Mouse (Mus musculus): ENCODE data around the gene Slc5a5. TPM values are rescaled to one million over a fixed set of nuclear protein-coding genes. Genes with fewer than 3 reads are reported as not detected.

Gene Slc5a5
- polyA plus RNA-seq, 1 experiment from 2014 or later: 8.2 TPM

- peak overlapping the region; percentile 76 for H3K4me2 ChIP-seq (ENCODE audit: low read depth, low read length)
- peaks cover 10% of the 10 kb centered on the region for H3K4me1 ChIP-seq (ENCODE audit: control insufficient read depth, insufficient read depth, low read length)
- H3K27me3 ChIP-seq (ENCODE audit: control insufficient read depth, insufficient read depth, low read length): no peaks in the 10 kb centered on the region
- H3K27ac ChIP-seq (ENCODE audit: low read length): peak overlapping the region; percentile 86; the same call in 1 of the 2 replicates
- H3K9ac ChIP-seq (ENCODE audit: low read length): peak overlapping the region; percentile 91
- peak overlapping the region; percentile 82 for H3K4me3 ChIP-seq (replicated peaks; ENCODE audit: low read length)
- H3K36me3 ChIP-seq (ENCODE audit: control insufficient read depth, insufficient read depth, low read length): no peaks in the 10 kb centered on the region
- ATAC-seq (ENCODE audit: insufficient read depth, low FRiP score): 0 out of 2 replicates have a peak, but pooled peaks have one; percentile 9
- H3K9me3 ChIP-seq (replicated peaks; ENCODE audit: control insufficient read depth, low read length): no peaks in the 10 kb centered on the region
- WGBS: 12% methylated on average over 8 of the region's 8 CpGs
Measured at GRCm38 (mm10) chr8:70905463-70905830, 12.9 kb upstream of the Slc5a5 start.

- no peak overlapping the region for H3K9ac ChIP-seq (ENCODE audit: low read length)
- H3K27ac ChIP-seq (ENCODE audit: low read length): peak overlapping the region; percentile 40; the same call in 1 of the 2 replicates
- 53% methylated on average over 4 of the region's 4 CpGs for WGBS
- no peaks in the 10 kb centered on the region for H3K9me3 ChIP-seq (replicated peaks; ENCODE audit: control insufficient read depth, low read length)
- H3K4me3 ChIP-seq (replicated peaks; ENCODE audit: low read length): no peak overlapping the region
- H3K4me2 ChIP-seq (ENCODE audit: low read depth, low read length): no peak overlapping the region
- ATAC-seq (ENCODE audit: insufficient read depth, low FRiP score): no peak
- H3K4me1 ChIP-seq (ENCODE audit: control insufficient read depth, insufficient read depth, low read length): peaks cover 10% of the 10 kb centered on the region
- H3K36me3 ChIP-seq (ENCODE audit: control insufficient read depth, insufficient read depth, low read length): no peaks in the 10 kb centered on the region
- no peaks in the 10 kb centered on the region for H3K27me3 ChIP-seq (ENCODE audit: control insufficient read depth, insufficient read depth, low read length)
Measured at GRCm38 (mm10) chr8:70904532-70904931, 12.0 kb upstream of the Slc5a5 start.

GRCm38 (mm10) chr8:70903582-70903981 is 11.0 kb upstream of the Slc5a5 start:
- Histone ChIP-seq H3K27me3 (ENCODE audit: control insufficient read depth, insufficient read depth, low read length) (no peaks in the 10 kb centered on the region), H3K4me2 (ENCODE audit: low read depth, low read length) (no peak overlapping the region), H3K9ac (ENCODE audit: low read length) (no peak overlapping the region), H3K4me1 (ENCODE audit: control insufficient read depth, insufficient read depth, low read length) (peaks cover 10% of the 10 kb centered on the region), H3K36me3 (ENCODE audit: control insufficient read depth, insufficient read depth, low read length) (no peaks in the 10 kb centered on the region), H3K4me3 (replicated peaks; ENCODE audit: low read length) (no peak overlapping the region), H3K9me3 (replicated peaks; ENCODE audit: control insufficient read depth, low read length) (no peaks in the 10 kb centered on the region), H3K27ac (ENCODE audit: low read length) (no peak overlapping the region)
- no peak for ATAC-seq (ENCODE audit: insufficient read depth, low FRiP score)

GRCm38 (mm10) chr8:70903112-70903511 is 10.6 kb upstream of the Slc5a5 start:
- Histone ChIP-seq H3K4me2 (ENCODE audit: low read depth, low read length) (no peak overlapping the region), H3K36me3 (ENCODE audit: control insufficient read depth, insufficient read depth, low read length) (no peaks in the 10 kb centered on the region), H3K9me3 (replicated peaks; ENCODE audit: control insufficient read depth, low read length) (no peaks in the 10 kb centered on the region), H3K27me3 (ENCODE audit: control insufficient read depth, insufficient read depth, low read length) (no peaks in the 10 kb centered on the region), H3K4me1 (ENCODE audit: control insufficient read depth, insufficient read depth, low read length) (peaks cover 14% of the 10 kb centered on the region), H3K9ac (ENCODE audit: low read length) (no peak overlapping the region), H3K27ac (ENCODE audit: low read length) (no peak overlapping the region), H3K4me3 (replicated peaks; ENCODE audit: low read length) (no peak overlapping the region)
- no peak for ATAC-seq (ENCODE audit: insufficient read depth, low FRiP score)
- WGBS: 38% methylated on average over 4 of the region's 4 CpGs

- H3K9me3 ChIP-seq (replicated peaks; ENCODE audit: control insufficient read depth, low read length): no peaks in the 10 kb centered on the region
- peaks cover 11% of the 10 kb centered on the region for H3K4me1 ChIP-seq (ENCODE audit: control insufficient read depth, insufficient read depth, low read length)
- H3K36me3 ChIP-seq (ENCODE audit: control insufficient read depth, insufficient read depth, low read length): no peaks in the 10 kb centered on the region
- WGBS: 42% methylated on average over 5 of the region's 5 CpGs
- H3K4me3 ChIP-seq (replicated peaks; ENCODE audit: low read length): no peak overlapping the region
- H3K4me2 ChIP-seq (ENCODE audit: low read depth, low read length): no peak overlapping the region
- no peak for ATAC-seq (ENCODE audit: insufficient read depth, low FRiP score)
- H3K9ac ChIP-seq (ENCODE audit: low read length): no peak overlapping the region; the same call in 1 of the 2 replicates
- no peak overlapping the region for H3K27ac ChIP-seq (ENCODE audit: low read length)
- no peaks in the 10 kb centered on the region for H3K27me3 ChIP-seq (ENCODE audit: control insufficient read depth, insufficient read depth, low read length)
Measured at GRCm38 (mm10) chr8:70902211-70902610, 9.7 kb upstream of the Slc5a5 start.

- Histone ChIP-seq H3K9me3 (replicated peaks; ENCODE audit: control insufficient read depth, low read length) (no peaks in the 10 kb centered on the region), H3K27me3 (ENCODE audit: control insufficient read depth, insufficient read depth, low read length) (no peaks in the 10 kb centered on the region), H3K4me3 (replicated peaks; ENCODE audit: low read length) (no peak overlapping the region), H3K4me1 (ENCODE audit: control insufficient read depth, insufficient read depth, low read length) (peaks cover 10% of the 10 kb centered on the region), H3K4me2 (ENCODE audit: low read depth, low read length) (no peak overlapping the region), H3K36me3 (ENCODE audit: control insufficient read depth, insufficient read depth, low read length) (no peaks in the 10 kb centered on the region), H3K27ac (ENCODE audit: low read length) (no peak overlapping the region), H3K9ac (ENCODE audit: low read length) (no peak overlapping the region)
- no peak for ATAC-seq (ENCODE audit: insufficient read depth, low FRiP score)
- 68% methylated on average over 2 of the region's 2 CpGs for WGBS
Measured at GRCm38 (mm10) chr8:70900872-70901387, 8.4 kb upstream of the Slc5a5 start.

- no peak overlapping the region for H3K9ac ChIP-seq (ENCODE audit: low read length)
- no peak for ATAC-seq (ENCODE audit: insufficient read depth, low FRiP score)
- WGBS: 83% methylated on average over 2 of the region's 2 CpGs
Measured at GRCm38 (mm10) chr8:70899226-70899625, 6.7 kb upstream of the Slc5a5 start.

GRCm38 (mm10) chr8:70898661-70899198 is 6.2 kb upstream of the Slc5a5 start:
- no peak overlapping the region for H3K4me3 ChIP-seq (replicated peaks; ENCODE audit: low read length)
- peak overlapping the region; percentile 54 for H3K9ac ChIP-seq (ENCODE audit: low read length)
- no peak overlapping the region for H3K4me2 ChIP-seq (ENCODE audit: low read depth, low read length)

More at GRCm38 (mm10) chr8:70899226-70899625, 6.7 kb upstream of the Slc5a5 start:
- Histone ChIP-seq H3K4me3 (replicated peaks; ENCODE audit: low read length) (no peak overlapping the region), H3K36me3 (ENCODE audit: control insufficient read depth, insufficient read depth, low read length) (peaks cover 11% of the 10 kb centered on the region; the same call in 1 of the 2 replicates), H3K4me1 (ENCODE audit: control insufficient read depth, insufficient read depth, low read length) (peaks cover 10% of the 10 kb centered on the region), H3K27me3 (ENCODE audit: control insufficient read depth, insufficient read depth, low read length) (no peaks in the 10 kb centered on the region; the same call in 1 of the 2 replicates), H3K4me2 (ENCODE audit: low read depth, low read length) (no peak overlapping the region), H3K9me3 (replicated peaks; ENCODE audit: control insufficient read depth, low read length) (no peaks in the 10 kb centered on the region), H3K27ac (ENCODE audit: low read length) (no peak overlapping the region)

GRCm38 (mm10) chr8:70897681-70898413 is 5.3 kb upstream of the Slc5a5 start:
- peak overlapping the region; percentile 71 for H3K4me3 ChIP-seq (replicated peaks; ENCODE audit: low read length)
- H3K4me2 ChIP-seq (ENCODE audit: low read depth, low read length): peak overlapping the region; percentile 91
- peaks cover 11% of the 10 kb centered on the region for H3K4me1 ChIP-seq (ENCODE audit: control insufficient read depth, insufficient read depth, low read length)
- peak overlapping the region; percentile 88 for H3K9ac ChIP-seq (ENCODE audit: low read length)
- H3K27me3 ChIP-seq (ENCODE audit: control insufficient read depth, insufficient read depth, low read length): peaks cover 7% of the 10 kb centered on the region
- ATAC-seq (ENCODE audit: insufficient read depth, low FRiP score): peak; percentile 34; the same call in 1 of the 2 replicates
- under 1% methylated on average over 20 of the region's 20 CpGs for WGBS
- H3K9me3 ChIP-seq (replicated peaks; ENCODE audit: control insufficient read depth, low read length): no peaks in the 10 kb centered on the region
- peaks cover 17% of the 10 kb centered on the region; the same call in 1 of the 2 replicates for H3K36me3 ChIP-seq (ENCODE audit: control insufficient read depth, insufficient read depth, low read length)
- peak overlapping the region; percentile 92 for H3K27ac ChIP-seq (ENCODE audit: low read length)

More at GRCm38 (mm10) chr8:70898661-70899198, 6.2 kb upstream of the Slc5a5 start:
- Histone ChIP-seq H3K9me3 (replicated peaks; ENCODE audit: control insufficient read depth, low read length) (no peaks in the 10 kb centered on the region), H3K27ac (ENCODE audit: low read length) (no peak overlapping the region), H3K4me1 (ENCODE audit: control insufficient read depth, insufficient read depth, low read length) (peaks cover 10% of the 10 kb centered on the region), H3K36me3 (ENCODE audit: control insufficient read depth, insufficient read depth, low read length) (peaks cover 16% of the 10 kb centered on the region; the same call in 1 of the 2 replicates), H3K27me3 (ENCODE audit: control insufficient read depth, insufficient read depth, low read length) (no peaks in the 10 kb centered on the region; the same call in none of the 2 replicates)
- no peak for ATAC-seq (ENCODE audit: insufficient read depth, low FRiP score)
- 30% methylated on average over 2 of the region's 2 CpGs for WGBS

Data from stomach, embryonic 16.5 days (tissue).